Mouse (Mus musculus) midbrain, embryonic 11.5 days (tissue): ENCODE results near the gene Vmn1r158. TPM values are rescaled to one million over a fixed set of nuclear protein-coding genes. Genes with fewer than 3 reads are reported as not detected.
"Not testable (repeated sequence)": the region's sequence is repeated elsewhere in the genome, so short reads cannot be mapped to it uniquely, and the experiment has no call there.

Experiments used
- ATAC-seq: fragments of 200-750 bp; cut with Nextera tagmentation; 2 replicates; pipeline ENCODE4 v1.8.0; 2017; ENCODE audit warnings: moderate TSS enrichment, moderate library complexity; ENCODE audit not compliant: low FRiP score
- DNase-seq: peaks from one replicate; pipeline ENCODE4 v3.0.0; 2015; ENCODE audit warnings: low spot score; ENCODE audit errors: missing footprints
- H3K27ac ChIP-seq: fragments of 300-500 bp; sonication (generic); 2 replicates; pipeline ENCODE4 v1.5.1; 2014; ENCODE audit warnings: low read depth, low read length
- H3K27me3 ChIP-seq: fragments of 300-500 bp; sonication (generic); 2 replicates; pipeline ENCODE4 v1.6.1; 2014; ENCODE audit warnings: mild to moderate bottlenecking, low read length, moderate library complexity, mixed read lengths; ENCODE audit not compliant: control insufficient read depth, insufficient read depth
- H3K36me3 ChIP-seq: fragments of 300-500 bp; sonication (generic); 2 replicates; pipeline ENCODE4 v1.6.1; 2014; ENCODE audit warnings: mild to moderate bottlenecking, low read length, moderate library complexity, mixed read lengths; ENCODE audit not compliant: control insufficient read depth, insufficient read depth
- H3K4me1 ChIP-seq: fragments of 300-500 bp; sonication (generic); 2 replicates; pipeline ENCODE4 v1.6.1; 2014; ENCODE audit warnings: low read length; ENCODE audit not compliant: control insufficient read depth, insufficient read depth
- H3K4me2 ChIP-seq: fragments of 300-500 bp; sonication (generic); 2 replicates; pipeline ENCODE4 v1.6.1; 2014; ENCODE audit warnings: mild to moderate bottlenecking, moderate library complexity
- H3K4me3 ChIP-seq: fragments of 300-500 bp; sonication (generic); 2 replicates; pipeline ENCODE4 v1.5.1; 2014; ENCODE audit warnings: low read depth, low read length
- H3K9ac ChIP-seq: fragments of 300-500 bp; sonication (generic); 2 replicates; pipeline ENCODE4 v1.6.1; 2014; ENCODE audit warnings: low read length
- H3K9me3 ChIP-seq: fragments of 300-500 bp; sonication (generic); 2 replicates; pipeline ENCODE4 v1.6.1; 2016; ENCODE audit warnings: low read length; ENCODE audit not compliant: control insufficient read depth
- WGBS: fragments of 180-500 bp; shearing (Covaris S2); extraction: QIAGEN DNeasy Blood & Tissue Kit; methylation state at CpG from one replicate; pipeline ENCODE4 v1.1.7; 2014; 5-methylcytosine and 5-hydroxymethylcytosine counted together
- polyA plus RNA-seq: library from polyadenylated mRNA; unstranded; fragments of >200 nt; fragmentation: Nextera tagmentation; extraction: Ambion mirVana; gene quantifications from 2 replicates; pipeline ENCODE4 v1.2.1, GENCODE M21; 2014

Vmn1r158 gene
- polyA plus RNA-seq: not detected in 2 replicates

GRCm38 (mm10) chr7:22790682-22791081 lies at the start of gene Vmn1r158:
Gene Vmn1r158 (minus strand): TSS chr7:22790782.
- H3K4me2 ChIP-seq, H3K9ac ChIP-seq, DNase-seq, ATAC-seq, H3K4me3 ChIP-seq, H3K4me1 ChIP-seq, H3K27me3 ChIP-seq, H3K36me3 ChIP-seq, H3K9me3 ChIP-seq, H3K27ac ChIP-seq: not testable (repeated sequence)
- WGBS: 58% methylated on average over 2 of the region's 2 CpGs

- not testable (repeated sequence) for H3K4me3 ChIP-seq, ATAC-seq, H3K9ac ChIP-seq, H3K9me3 ChIP-seq, H3K27ac ChIP-seq, H3K27me3 ChIP-seq, DNase-seq, H3K4me1 ChIP-seq, H3K36me3 ChIP-seq, H3K4me2 ChIP-seq
- WGBS: 95% methylated on average over 2 of the region's 11 CpGs
These were observed 14.6 kb downstream of the Vmn1r158 start for GRCm38 (mm10) chr7:22775981-22776380.

DNA sequence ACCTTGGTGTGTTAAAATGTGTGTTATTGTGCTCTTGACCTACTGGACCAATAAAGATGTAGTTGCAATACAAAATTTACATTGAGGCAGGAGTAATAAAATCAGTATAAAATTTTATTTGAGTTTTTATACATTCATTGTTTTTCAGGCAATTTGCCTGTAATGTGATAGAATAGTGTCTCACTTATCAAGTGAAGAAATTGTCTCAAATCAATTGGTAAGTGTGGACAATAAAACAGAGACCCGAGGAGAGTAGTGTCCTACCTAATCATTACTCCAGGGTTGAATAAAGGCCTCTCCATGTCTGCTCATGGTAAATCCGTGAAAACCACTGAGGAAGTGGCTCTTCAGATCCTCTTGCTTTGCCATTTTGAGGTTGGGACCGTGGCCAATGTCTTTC lies 29.2 kb downstream of the Vmn1r158 start, which contains the start of gene Vmn1r157:
Gene Vmn1r157, plus strand, starts transcription at position 301 of the 400 bp plus-strand sequence.
- DNase-seq, H3K27me3 ChIP-seq, H3K27ac ChIP-seq, H3K4me1 ChIP-seq, H3K9ac ChIP-seq, H3K4me2 ChIP-seq, H3K36me3 ChIP-seq, ATAC-seq, H3K4me3 ChIP-seq, H3K9me3 ChIP-seq: not testable (repeated sequence)
- 48% methylated on average over 2 of the region's 3 CpGs for WGBS

Other genes starting within 250 kb of the Vmn1r158 start
- not detected in 2 replicates for gene Gm4201, start 225.4 kb downstream of the Vmn1r158 start, polyA plus RNA-seq
- not detected in 2 replicates for gene Gm4565, start 202.7 kb downstream of the Vmn1r158 start, polyA plus RNA-seq
- not detected in 2 replicates for gene Vmn1r155, start 132.8 kb downstream of the Vmn1r158 start, polyA plus RNA-seq
- not detected in 2 replicates for gene Gm8693, start 98.5 kb downstream of the Vmn1r158 start, polyA plus RNA-seq
- gene Gm4567, start 71.1 kb downstream of the Vmn1r158 start, polyA plus RNA-seq: not detected in 2 replicates
- not detected in 2 replicates for gene Vmn1r157, start 29.1 kb downstream of the Vmn1r158 start, polyA plus RNA-seq
- gene Vmn1r159, start 52.8 kb upstream of the Vmn1r158 start, polyA plus RNA-seq: not detected in 2 replicates
- gene Vmn1r160, start 80.4 kb upstream of the Vmn1r158 start, polyA plus RNA-seq: not detected in 2 replicates
- gene Gm4214, start 193.9 kb upstream of the Vmn1r158 start, polyA plus RNA-seq: not detected in 2 replicates
- not detected in 2 replicates for gene Gm4216, start 229.1 kb upstream of the Vmn1r158 start, polyA plus RNA-seq